Mouse (Mus musculus): ENCODE measurements around the gene Nisch. TPM values are rescaled to one million over a fixed set of nuclear protein-coding genes. Genes with fewer than 3 reads are reported as not detected.

Gene Nisch
- total RNA-seq, 4 experiments from 2014 or later = 432 to 530 (median 469) TPM

- no peak for DNase-seq (ENCODE audit: low spot score in 2 of 2)
Measured at GRCm38 (mm10) chr14:31161638-31162037, 55.1 kb downstream of the Nisch start.

GRCm38 (mm10) chr14:31161191-31161590 lies 55.6 kb downstream of the Nisch start:
- DNase-seq (ENCODE audit: low spot score in 2 of 2) = no peak

DNA sequence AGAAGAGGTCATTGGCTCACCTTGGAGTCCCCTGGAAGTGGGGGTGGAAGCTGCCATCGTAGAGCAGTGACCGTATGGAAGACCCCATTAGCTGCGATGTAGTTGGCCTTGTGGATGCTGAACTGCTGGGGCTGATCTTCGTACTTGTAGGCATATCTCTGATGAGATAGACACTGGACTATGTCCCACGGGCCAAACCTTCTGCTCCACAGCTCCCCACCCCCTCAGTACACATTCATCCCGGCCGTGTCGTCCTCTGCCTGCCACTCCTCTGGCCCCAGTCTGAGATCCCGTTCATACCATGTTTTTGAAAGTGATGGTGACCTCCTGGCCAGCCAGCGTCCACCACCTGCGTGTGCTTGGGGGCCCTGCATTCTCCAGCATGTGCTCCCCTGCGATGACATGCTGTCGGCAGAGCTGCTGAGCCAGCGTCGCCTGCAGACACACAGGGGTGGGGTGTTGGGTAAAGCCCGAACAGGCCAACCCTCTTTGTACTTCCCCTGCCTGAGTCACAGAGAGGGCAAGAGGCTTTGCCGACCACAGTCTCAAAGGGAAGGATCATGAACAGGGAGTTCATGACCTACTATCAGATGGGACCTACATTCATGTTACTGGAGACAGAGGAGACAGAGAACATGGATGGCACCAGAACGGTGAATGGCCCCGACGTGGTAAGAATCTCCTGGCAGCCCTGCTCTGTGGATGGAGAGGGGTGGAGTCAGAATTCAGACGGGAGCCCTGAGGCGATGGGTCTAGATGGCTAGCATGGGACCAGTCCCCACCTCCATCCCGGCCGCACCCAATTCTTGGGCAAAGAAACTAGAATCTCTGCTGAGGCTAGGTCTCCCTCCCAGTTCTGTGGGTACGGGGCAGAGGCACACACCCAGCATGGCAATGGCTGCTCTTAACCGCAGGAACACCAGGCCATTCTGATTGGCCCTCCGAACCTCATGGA lies 56.3 kb downstream of the Nisch start:
- DNase-seq (ENCODE audit: low spot score in 2 of 2) = no peak

DNA sequence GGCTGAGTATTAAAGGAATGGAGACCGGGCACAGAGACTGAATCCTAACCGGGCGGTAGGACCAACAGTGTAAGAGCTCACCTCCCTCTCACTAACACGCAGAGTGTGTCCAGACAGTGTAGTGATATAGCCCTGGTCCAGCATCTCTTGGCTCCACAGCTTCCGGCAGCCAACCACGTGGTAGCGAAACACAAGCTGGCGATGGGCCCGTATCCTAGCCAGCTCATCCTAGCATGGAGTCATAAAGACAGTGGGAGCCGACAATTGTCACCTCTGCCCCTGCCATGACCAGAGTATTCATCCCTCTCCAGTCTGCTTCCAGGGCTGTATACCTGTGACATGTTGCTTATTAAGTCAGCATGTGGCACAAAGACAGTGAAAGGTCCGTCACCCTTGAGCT lies 71.1 kb downstream of the Nisch start:
- no peak for DNase-seq (ENCODE audit: low spot score in 2 of 2)

- no peak for DNase-seq (ENCODE audit: low spot score in 2 of 2)
Measured at GRCm38 (mm10) chr14:31141011-31141410, 75.7 kb downstream of the Nisch start.

GRCm38 (mm10) chr14:31140141-31140540 lies 76.6 kb downstream of the Nisch start:
- DNase-seq (ENCODE audit: low spot score in 2 of 2) = no peak

GRCm38 (mm10) chr14:31139666-31140065 lies 77.1 kb downstream of the Nisch start:
- DNase-seq (ENCODE audit: low spot score in 2 of 2) = no peak

DNA sequence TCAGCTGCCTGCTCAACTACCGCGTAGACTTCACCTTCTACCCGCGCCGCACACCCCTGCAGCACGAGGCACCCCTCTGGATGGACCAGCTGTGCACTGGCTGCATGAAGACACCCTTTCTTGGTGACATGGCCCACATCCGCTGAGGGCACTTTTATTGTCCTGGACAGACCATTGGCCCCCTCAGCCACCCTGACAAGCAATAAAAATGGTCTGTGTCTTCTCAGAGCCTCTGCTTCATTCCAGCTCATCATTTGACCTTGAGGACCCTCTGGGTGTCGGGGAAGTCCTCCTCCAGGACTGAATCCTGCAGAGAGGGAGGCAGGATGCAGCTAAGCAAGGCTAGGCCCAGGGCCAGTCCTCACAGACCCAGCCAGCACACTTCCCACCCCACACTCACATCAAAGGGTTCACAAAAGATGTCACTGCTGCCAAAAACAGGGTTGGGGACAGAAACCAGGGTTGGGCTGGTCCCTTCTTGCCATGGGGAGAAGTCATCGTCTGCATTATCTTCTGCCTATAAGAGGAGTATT lies 77.8 kb downstream of the Nisch start:
- DNase-seq (ENCODE audit: low spot score in 2 of 2) = no peak

- DNase-seq (ENCODE audit: low spot score in 2 of 2) = no peak
Measured at GRCm38 (mm10) chr14:31138219-31138896, 78.4 kb downstream of the Nisch start.

GRCm38 (mm10) chr14:31137791-31138190 lies 79.0 kb downstream of the Nisch start:
- no peak for DNase-seq (ENCODE audit: low spot score in 2 of 2)

- DNase-seq (ENCODE audit: low spot score in 2 of 2) = no peak
Measured at GRCm38 (mm10) chr14:31137281-31137595, 79.5 kb downstream of the Nisch start.

- no peak for DNase-seq (ENCODE audit: low spot score in 2 of 2)
Measured at GRCm38 (mm10) chr14:31136411-31137280, 80.1 kb downstream of the Nisch start.

- DNase-seq (ENCODE audit: low spot score in 2 of 2) = no peak
Measured at GRCm38 (mm10) chr14:31135495-31136410, 81.0 kb downstream of the Nisch start.

- no peak for DNase-seq (ENCODE audit: low spot score in 2 of 2)
Measured at GRCm38 (mm10) chr14:31134015-31135000, 82.4 kb downstream of the Nisch start.

- no peak for DNase-seq (ENCODE audit: low spot score in 2 of 2)
Measured at GRCm38 (mm10) chr14:31133023-31133665, 83.6 kb downstream of the Nisch start.

GRCm38 (mm10) chr14:31132491-31132975 lies 84.2 kb downstream of the Nisch start:
- no peak for DNase-seq (ENCODE audit: low spot score in 2 of 2)

DNA sequence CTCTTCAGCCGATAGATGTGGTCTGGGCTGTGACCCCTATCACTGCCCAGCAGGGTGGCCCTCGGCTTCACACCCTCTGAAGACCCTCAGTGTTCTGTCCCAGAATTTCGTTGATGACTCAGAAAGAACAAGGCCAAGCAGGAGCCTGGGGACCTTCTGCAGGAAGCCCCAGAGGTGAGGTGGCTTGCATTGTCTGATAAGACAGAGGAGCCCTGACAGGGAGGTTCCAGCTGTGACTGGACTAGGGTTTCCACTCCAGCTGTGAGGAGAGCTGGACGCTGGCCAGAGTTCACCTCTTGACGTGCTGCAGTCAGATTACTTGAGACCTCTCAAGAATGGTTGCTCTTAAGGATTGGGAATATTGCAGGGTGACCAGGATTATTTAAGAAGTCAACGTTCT lies 84.7 kb downstream of the Nisch start:
- DNase-seq (ENCODE audit: low spot score in 2 of 2) = no peak

DNA sequence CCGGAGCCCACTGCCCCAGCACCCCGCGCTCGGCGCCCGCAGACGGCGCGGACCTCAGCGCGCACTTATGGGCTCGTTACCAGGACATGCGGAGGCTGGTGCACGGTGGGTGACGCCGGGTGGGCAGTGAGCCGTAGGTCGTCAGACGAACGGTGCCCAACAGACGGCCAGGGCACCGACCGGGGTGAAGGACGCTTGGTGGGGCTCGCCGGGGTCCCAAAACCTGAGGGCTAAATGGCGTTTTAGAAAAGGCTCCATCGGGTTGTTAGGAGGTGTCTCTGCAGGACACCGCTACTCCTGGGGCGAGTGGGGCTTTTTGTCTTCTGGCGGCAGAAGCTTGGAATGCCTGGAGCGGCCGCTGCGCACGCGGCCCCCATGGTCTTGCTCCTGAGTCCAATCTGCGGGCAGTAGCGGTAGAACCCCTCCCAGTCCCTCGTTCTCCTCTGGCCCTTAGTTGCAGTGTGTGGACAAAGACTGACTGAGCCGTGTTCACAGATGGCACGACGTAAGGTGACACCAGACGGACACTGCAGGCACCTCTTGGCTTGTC lies 85.4 kb downstream of the Nisch start:
- DNase-seq (ENCODE audit: low spot score in 2 of 2) = no peak
